14 mouse cellular contexts compared by ENCODE assay signal in genomic region chr11:69760901-69761200, GRCm38 (mm10). TPM values are rescaled to one million over a fixed set of nuclear protein-coding genes. Genes with fewer than 3 reads are reported as not detected.
DNase-seq lines count a peak whose midpoint lies in the region; ATAC-seq lines count a peak whose summit lies in the region.
"Had no signal": no experiment of that assay in that cellular context is flagged by ENCODE, and none has a peak within 500 bp of the region (broad histone marks: within the 10 kb centered on the region; RNA-seq: fewer than 3 reads in every experiment).

No protein-coding gene starts in this region.

- WGBS in heart, embryonic 10.5 days: 90% methylated on average over 7 of the region's 7 CpGs
- 92% methylated on average over 7 of the region's 7 CpGs for WGBS in embryonic facial prominence, embryonic 10.5 days
- 89% methylated on average over 7 of the region's 7 CpGs for WGBS in hindbrain, embryonic 15.5 days
- 94% methylated on average over 7 of the region's 7 CpGs for WGBS in midbrain, embryonic 15.5 days

- DNase-seq in heart, embryonic 10.5 days (ENCODE audit: low spot score): peak; percentile 73
- DNase-seq in heart, postnatal 25 days (ENCODE audit: low spot score): no peak
- DNase-seq in embryonic facial prominence, embryonic 10.5 days (ENCODE audit: low spot score): no peak
- DNase-seq in ovary, postnatal 14 days (ENCODE audit: low spot score): no peak
- no peak for DNase-seq in spleen, postnatal 14 days (ENCODE audit: low spot score in 2 of 2)
- DNase-seq in spleen, adult 12 weeks (ENCODE audit: low spot score): no peak
- DNase-seq: adrenal gland, postnatal 25 days; lung, postnatal 36 days; thymus, adult 2 months had no signal

- H3K4me1 ChIP-seq in heart, embryonic 10.5 days: peaks cover 42% of the 10 kb centered on the region
- H3K4me1 ChIP-seq in embryonic facial prominence, embryonic 10.5 days: peaks cover 44% of the 10 kb centered on the region
- peaks cover 40% of the 10 kb centered on the region for H3K4me1 ChIP-seq in hindbrain, embryonic 15.5 days (replicated peaks)
- peaks cover 40% of the 10 kb centered on the region for H3K4me1 ChIP-seq in midbrain, embryonic 15.5 days

- H3K4me3 ChIP-seq in heart, embryonic 10.5 days: no peak overlapping the region
- peak overlapping the region; percentile 20; the same call in 1 of the 2 replicates for H3K4me3 ChIP-seq in embryonic facial prominence, embryonic 10.5 days
- no peak overlapping the region for H3K4me3 ChIP-seq in hindbrain, embryonic 15.5 days
- H3K4me3 ChIP-seq in midbrain, embryonic 15.5 days: no peak overlapping the region

- intact Hi-C loops in heart, postnatal 25 days (cut with DNase I): no loop called here

- no peak overlapping the region for H3K4me2 ChIP-seq in hindbrain, embryonic 15.5 days
- no peak overlapping the region; the same call in 1 of the 2 replicates for H3K4me2 ChIP-seq in midbrain, embryonic 15.5 days

- H3K36me3 ChIP-seq in heart, embryonic 10.5 days: no peaks in the 10 kb centered on the region
- peaks cover 5% of the 10 kb centered on the region; the same call in 1 of the 2 replicates for H3K36me3 ChIP-seq in embryonic facial prominence, embryonic 10.5 days (replicated peaks)
- no peaks in the 10 kb centered on the region for H3K36me3 ChIP-seq in hindbrain, embryonic 15.5 days
- no peaks in the 10 kb centered on the region for H3K36me3 ChIP-seq in midbrain, embryonic 15.5 days (replicated peaks)

- no peak overlapping the region for H3K9ac ChIP-seq in hindbrain, embryonic 15.5 days
- peak overlapping the region; percentile 76; the same call in 1 of the 2 replicates for H3K9ac ChIP-seq in midbrain, embryonic 15.5 days

- no peak for ATAC-seq in hindbrain, embryonic 15.5 days (ENCODE audit: low FRiP score, low read depth)
- ATAC-seq in midbrain, embryonic 15.5 days (replicated peaks): no peak
- ATAC-seq: intestine, embryonic 16.5 days had no signal

- no peaks in the 10 kb centered on the region for H3K27me3 ChIP-seq in heart, embryonic 10.5 days (ENCODE audit: insufficient read depth, poor library complexity, severe bottlenecking)
- H3K27me3 ChIP-seq in embryonic facial prominence, embryonic 10.5 days (replicated peaks; ENCODE audit: low read depth, poor library complexity, severe bottlenecking): peaks cover 4% of the 10 kb centered on the region; the same call in 1 of the 2 replicates
- H3K27me3 ChIP-seq in hindbrain, embryonic 15.5 days: no peaks in the 10 kb centered on the region
- H3K27me3 ChIP-seq in midbrain, embryonic 15.5 days (replicated peaks): no peaks in the 10 kb centered on the region

- no peaks in the 10 kb centered on the region for H3K9me3 ChIP-seq in heart, embryonic 10.5 days
- no peaks in the 10 kb centered on the region for H3K9me3 ChIP-seq in embryonic facial prominence, embryonic 10.5 days
- no peaks in the 10 kb centered on the region for H3K9me3 ChIP-seq in hindbrain, embryonic 15.5 days
- no peaks in the 10 kb centered on the region for H3K9me3 ChIP-seq in midbrain, embryonic 15.5 days

- H3K27ac ChIP-seq in heart, embryonic 10.5 days: peak overlapping the region; percentile 97; the same call in 1 of the 2 replicates
- peak overlapping the region; percentile 95; the same call in 1 of the 2 replicates for H3K27ac ChIP-seq in embryonic facial prominence, embryonic 10.5 days (replicated peaks)
- H3K27ac ChIP-seq in hindbrain, embryonic 15.5 days (replicated peaks): peak overlapping the region; percentile 97
- H3K27ac ChIP-seq in midbrain, embryonic 15.5 days: peak overlapping the region; percentile 99

RNA-seq across cellular contexts. Expression of gene Slc35g3, which starts 0.9 kb away (rescaled TPM):
- polyA plus RNA-seq in heart, embryonic 10.5 days (2016; fragmentation: Nextera tagmentation; extraction: Ambion mirVana): 0.16 TPM in 1 of 2 replicates, not detected in the other
- total RNA-seq in heart, postnatal 25 days (2021): not detected
- 0.12 TPM in 1 of 2 replicates, not detected in the other for polyA plus RNA-seq in embryonic facial prominence, embryonic 10.5 days (2016; fragmentation: Nextera tagmentation; extraction: Ambion mirVana)
- polyA plus RNA-seq in hindbrain, embryonic 15.5 days (2015; fragmentation: Nextera tagmentation; extraction: Ambion mirVana): 0.51 and 0.66 TPM in 2 replicates
- 0.17 and 0.26 TPM in 2 replicates for polyA plus RNA-seq in midbrain, embryonic 15.5 days (2015; fragmentation: Nextera tagmentation; extraction: Ambion mirVana)
- total RNA-seq: adrenal gland, postnatal 25 days; layer of hippocampus, adult 18-20 months; left cerebral cortex, postnatal 36 days had no signal

RNA-seq across cellular contexts. Expression of gene Polr2a, which starts 2.4 kb away (rescaled TPM):
- 24.9 and 29.6 TPM in 2 replicates for polyA plus RNA-seq in heart, embryonic 10.5 days (2016; fragmentation: Nextera tagmentation; extraction: Ambion mirVana)
- total RNA-seq in heart, postnatal 25 days (2021): 10 to 100 TPM; 28.6 to 30.4 TPM
- polyA plus RNA-seq in embryonic facial prominence, embryonic 10.5 days (2016; fragmentation: Nextera tagmentation; extraction: Ambion mirVana): 31.3 and 34.9 TPM in 2 replicates
- polyA plus RNA-seq in hindbrain, embryonic 15.5 days (2015; fragmentation: Nextera tagmentation; extraction: Ambion mirVana): 15.6 and 16.6 TPM in 2 replicates
- 15.9 and 17.4 TPM in 2 replicates for polyA plus RNA-seq in midbrain, embryonic 15.5 days (2015; fragmentation: Nextera tagmentation; extraction: Ambion mirVana)

RNA-seq across cellular contexts. Expression of gene Zbtb4, which starts 4.9 kb away (rescaled TPM):
- 1.7 and 2.4 TPM in 2 replicates for polyA plus RNA-seq in heart, embryonic 10.5 days (2016; fragmentation: Nextera tagmentation; extraction: Ambion mirVana)
- total RNA-seq in heart, postnatal 25 days (2021): 10 to 100 TPM; 33.3 to 39.6 TPM
- 0.55 and 1.0 TPM in 2 replicates for polyA plus RNA-seq in embryonic facial prominence, embryonic 10.5 days (2016; fragmentation: Nextera tagmentation; extraction: Ambion mirVana)
- 5.2 and 5.3 TPM in 2 replicates for polyA plus RNA-seq in hindbrain, embryonic 15.5 days (2015; fragmentation: Nextera tagmentation; extraction: Ambion mirVana)
- polyA plus RNA-seq in midbrain, embryonic 15.5 days (2015; fragmentation: Nextera tagmentation; extraction: Ambion mirVana): 4.1 and 4.3 TPM in 2 replicates

RNA-seq across cellular contexts. Expression of gene Chrnb1, which starts 34.9 kb away (rescaled TPM):
- 3.9 and 4.9 TPM in 2 replicates for polyA plus RNA-seq in heart, embryonic 10.5 days (2016; fragmentation: Nextera tagmentation; extraction: Ambion mirVana)
- total RNA-seq in heart, postnatal 25 days (2021): 1 to 10 TPM; 4.8 to 5.0 TPM
- 1.4 and 2.3 TPM in 2 replicates for polyA plus RNA-seq in embryonic facial prominence, embryonic 10.5 days (2016; fragmentation: Nextera tagmentation; extraction: Ambion mirVana)
- polyA plus RNA-seq in hindbrain, embryonic 15.5 days (2015; fragmentation: Nextera tagmentation; extraction: Ambion mirVana): 1.2 and 2.2 TPM in 2 replicates
- 0.98 and 1.2 TPM in 2 replicates for polyA plus RNA-seq in midbrain, embryonic 15.5 days (2015; fragmentation: Nextera tagmentation; extraction: Ambion mirVana)

RNA-seq across cellular contexts. Expression of gene Fgf11, which starts 40.8 kb away (rescaled TPM):
- 0.97 and 1.1 TPM in 2 replicates for polyA plus RNA-seq in heart, embryonic 10.5 days (2016; fragmentation: Nextera tagmentation; extraction: Ambion mirVana)
- 1 to 10 TPM; 2.2 to 2.4 TPM for total RNA-seq in heart, postnatal 25 days (2021)
- 0.91 and 0.93 TPM in 2 replicates for polyA plus RNA-seq in embryonic facial prominence, embryonic 10.5 days (2016; fragmentation: Nextera tagmentation; extraction: Ambion mirVana)
- 5.7 and 7.1 TPM in 2 replicates for polyA plus RNA-seq in hindbrain, embryonic 15.5 days (2015; fragmentation: Nextera tagmentation; extraction: Ambion mirVana)
- polyA plus RNA-seq in midbrain, embryonic 15.5 days (2015; fragmentation: Nextera tagmentation; extraction: Ambion mirVana): 3.7 and 4.5 TPM in 2 replicates
